Mouse (Mus musculus) gastrocnemius, postnatal 4 days (tissue): ENCODE data around the gene Fbxo48. TPM values are rescaled to one million over a fixed set of nuclear protein-coding genes. Genes with fewer than 3 reads are reported as not detected.
A peak's percentile ranks its signal among the peaks of the same experiment; 100 is the strongest.

Experiments
- DNase-seq, 2 experiments: peaks; one replicate each; pipeline ENCODE4 v3.0.0; 2021 to 2022; ENCODE audit warnings: low spot score in 2 of 2, mixed read lengths in 2 of 2
- long read RNA-seq, 2 experiments: library from polyadenylated mRNA; stranded (forward); transcript quantifications; one replicate each; pipeline ENCODE4 v2.0.0; 2021
- total RNA-seq, 2 experiments: library from RNA; stranded (reverse); gene quantifications; 2 replicates each; pipeline ENCODE4 v1.2.3; 2021

Fbxo48 gene
- total RNA-seq: 1 to 10 TPM; 2.2 to 2.5 TPM
- long read RNA-seq, experiment 1: 0 reads
- long read RNA-seq, experiment 2: 0 reads

DNA sequence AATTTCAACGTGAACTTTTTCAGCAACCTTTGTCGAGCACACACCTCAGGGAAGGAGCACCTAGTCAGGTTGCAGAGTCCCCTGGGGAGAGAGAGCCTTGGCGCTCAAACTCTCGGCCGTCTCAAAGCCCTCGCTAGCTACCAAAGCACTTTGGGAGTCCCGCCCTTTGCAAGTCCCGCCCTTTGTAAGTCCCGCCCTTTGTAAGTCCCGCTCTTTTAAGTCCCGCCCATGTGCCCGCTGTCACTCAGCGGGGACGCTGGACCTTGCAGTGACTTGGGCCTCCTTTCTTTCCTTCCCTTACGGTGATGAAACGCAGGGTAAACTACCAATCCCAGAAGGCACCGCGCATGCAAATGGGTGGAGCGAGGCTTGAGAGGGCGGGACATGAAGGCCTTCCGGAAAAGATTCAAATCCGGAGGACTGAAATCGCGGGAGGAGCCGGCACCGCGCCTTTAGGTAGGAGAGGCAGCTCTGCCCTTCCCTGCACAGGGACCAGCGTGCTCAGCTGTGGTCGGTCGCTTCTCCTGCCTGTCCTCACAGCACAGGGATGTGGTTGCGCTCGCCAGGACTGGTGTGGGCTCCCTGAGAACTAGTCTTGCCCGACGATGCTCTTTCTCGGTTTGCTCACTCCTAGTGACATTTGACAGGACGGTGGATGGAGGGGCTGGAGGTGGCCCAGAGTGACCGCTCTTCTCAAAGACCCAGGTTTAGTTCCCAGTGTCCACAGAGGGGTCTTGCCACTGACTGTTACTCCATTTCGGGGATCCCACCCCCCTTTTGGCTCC lies at the start of gene Fbxo48:
TSS of gene Fbxo48 (plus strand) at position 400 of the 785 bp plus-strand sequence.
- peak; percentile 79 to 92 for DNase-seq

DNA sequence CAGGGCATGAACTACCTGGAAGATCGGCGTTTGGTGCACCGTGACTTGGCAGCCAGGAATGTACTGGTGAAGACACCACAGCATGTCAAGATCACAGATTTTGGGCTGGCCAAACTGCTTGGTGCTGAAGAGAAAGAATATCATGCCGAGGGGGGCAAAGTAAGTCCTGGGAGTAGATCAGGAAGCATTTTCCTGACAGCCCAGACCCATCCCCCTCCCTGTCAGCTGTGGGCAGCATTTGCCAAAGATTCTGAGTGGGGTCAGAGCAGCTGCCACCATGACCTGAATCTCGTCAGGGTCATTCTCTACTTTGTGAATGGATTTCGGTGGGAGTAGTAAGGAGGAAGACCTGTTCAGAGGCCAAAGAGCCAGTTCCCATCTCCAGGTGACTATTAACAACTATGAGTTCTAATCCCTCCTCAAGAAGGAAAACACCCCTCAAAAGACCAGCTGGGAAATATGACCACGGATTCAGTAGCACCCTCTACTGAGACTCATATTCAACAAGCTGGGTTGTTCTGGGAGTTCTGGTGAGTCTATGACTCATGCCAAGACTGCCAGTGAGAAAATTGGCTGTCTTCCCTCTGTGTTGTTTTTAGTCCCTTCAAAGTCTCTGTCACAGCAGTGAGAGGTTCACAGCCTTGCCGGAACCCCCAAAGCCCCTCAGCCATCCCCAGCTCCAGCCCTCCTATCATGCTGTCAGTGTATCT lies 46.7 kb upstream of the Fbxo48 start:
- peak in 1 of 2 experiments; percentile 18 for DNase-seq

DNA sequence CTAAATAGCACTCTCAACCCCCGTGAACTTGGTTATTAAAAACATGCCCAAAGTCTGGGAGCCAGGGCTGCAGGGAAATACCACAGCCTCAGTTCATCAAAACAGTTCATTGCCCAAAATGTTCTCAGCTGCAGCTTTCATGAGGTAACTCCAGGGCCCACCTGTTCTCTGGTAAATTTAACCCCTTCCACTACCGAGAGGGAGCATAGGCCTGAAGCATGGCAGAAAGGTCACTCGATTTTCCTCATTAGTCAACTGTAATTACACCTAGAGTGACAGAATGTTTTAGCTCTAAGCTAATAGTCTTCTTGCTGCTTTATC lies 46.2 kb upstream of the Fbxo48 start:
- DNase-seq: no peak

DNA sequence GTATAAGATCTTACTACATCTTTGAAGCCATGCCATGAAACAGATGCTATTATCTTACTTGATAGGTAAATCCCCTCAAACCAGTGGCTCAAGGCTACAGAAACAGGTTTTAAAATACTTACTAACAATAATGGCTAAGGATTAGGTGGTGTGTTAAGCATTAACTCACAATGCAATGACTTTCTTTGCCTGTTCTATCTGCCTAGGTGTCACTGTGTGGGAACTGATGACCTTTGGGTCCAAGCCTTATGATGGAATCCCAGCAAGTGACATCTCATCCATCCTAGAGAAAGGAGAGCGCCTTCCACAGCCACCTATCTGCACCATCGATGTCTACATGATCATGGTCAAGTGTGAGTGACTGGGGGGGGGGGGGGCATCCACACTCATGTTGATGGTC lies 44.6 kb upstream of the Fbxo48 start:
- no peak for DNase-seq

DNA sequence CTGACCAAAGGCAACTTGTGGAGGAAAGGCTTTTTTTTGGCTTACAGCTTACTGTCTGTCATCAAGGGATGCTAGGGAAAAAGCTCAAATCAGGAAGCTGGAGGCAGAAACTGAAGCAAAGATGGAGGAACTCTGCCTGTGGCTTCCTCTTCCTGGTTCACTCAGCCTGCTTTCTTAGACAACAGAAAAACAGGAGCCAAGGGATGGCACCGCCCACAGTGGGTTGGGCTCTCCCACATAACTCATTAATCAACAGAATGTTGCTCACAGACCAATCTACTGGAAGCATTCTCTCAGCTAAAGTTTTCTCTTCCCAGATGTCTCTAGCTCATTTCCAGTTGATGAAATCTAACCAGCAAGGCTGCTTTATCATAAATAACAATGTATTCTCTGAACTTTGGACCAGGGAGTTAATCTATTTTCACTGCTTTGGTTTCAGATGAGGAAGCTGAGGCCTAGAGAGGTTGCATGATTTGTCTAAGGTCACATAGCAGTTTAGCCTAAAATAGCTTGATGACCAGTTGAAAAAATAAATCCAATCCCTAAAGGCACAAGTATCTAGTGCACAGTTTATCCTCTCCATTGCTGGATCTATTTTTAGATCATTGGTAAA lies 43.6 kb upstream of the Fbxo48 start:
- DNase-seq: no peak

DNA sequence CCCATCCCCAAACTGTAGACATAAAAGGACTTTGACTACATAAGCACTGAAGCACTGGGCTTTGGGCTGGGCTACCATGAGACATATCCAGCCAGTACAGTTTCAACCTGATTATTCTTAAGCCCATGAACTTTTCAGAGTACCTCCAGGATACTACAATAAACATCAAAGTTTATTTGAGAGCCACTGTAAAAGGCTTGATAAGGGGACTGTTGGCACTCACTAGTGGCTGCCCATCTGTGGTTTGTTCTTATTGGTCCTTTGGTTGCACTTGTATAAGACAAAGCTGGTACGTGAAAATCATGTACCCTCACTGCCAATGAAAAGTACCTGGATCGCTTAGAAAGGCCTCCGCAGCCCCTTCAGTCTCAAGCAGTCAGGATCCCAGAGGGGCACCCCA lies 36.4 kb upstream of the Fbxo48 start:
- DNase-seq: no peak

DNA sequence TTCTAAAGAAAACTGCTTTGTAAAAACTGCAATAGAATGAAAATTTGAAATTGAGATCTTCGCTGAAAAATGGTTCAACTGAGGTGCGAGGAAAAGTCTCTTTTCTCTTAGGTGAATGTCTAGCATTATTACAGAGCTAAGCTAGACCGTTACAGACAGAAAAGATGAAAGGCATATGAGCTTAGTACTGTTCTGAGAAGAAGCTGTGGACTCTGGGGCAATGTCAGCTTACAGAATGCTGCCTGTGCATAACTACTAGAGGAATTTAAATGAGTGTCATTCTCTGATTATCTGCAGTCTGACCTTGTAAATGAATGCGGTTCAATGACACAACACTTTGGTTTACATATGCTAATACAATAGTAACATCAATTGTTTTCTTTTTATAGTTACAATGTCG lies 35.3 kb upstream of the Fbxo48 start:
- no peak for DNase-seq

DNA sequence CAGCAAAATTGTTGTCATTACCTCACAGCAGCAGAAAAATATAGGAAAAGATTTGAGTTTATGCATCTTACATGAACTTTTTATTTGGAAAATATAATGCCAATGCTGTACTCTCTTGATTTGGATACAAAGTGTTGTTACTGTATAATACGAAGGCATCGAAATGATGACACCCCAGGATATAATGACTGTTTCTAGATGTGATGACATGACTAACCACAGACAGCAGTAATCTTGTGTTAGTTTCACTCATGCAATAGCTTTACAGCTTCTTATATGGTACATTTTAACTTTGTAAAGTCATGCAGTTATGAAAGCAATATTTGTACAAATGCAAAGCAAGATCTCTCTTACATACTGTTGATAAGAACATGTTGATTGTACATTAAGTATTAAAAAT lies 33.7 kb upstream of the Fbxo48 start:
- no peak for DNase-seq

DNA sequence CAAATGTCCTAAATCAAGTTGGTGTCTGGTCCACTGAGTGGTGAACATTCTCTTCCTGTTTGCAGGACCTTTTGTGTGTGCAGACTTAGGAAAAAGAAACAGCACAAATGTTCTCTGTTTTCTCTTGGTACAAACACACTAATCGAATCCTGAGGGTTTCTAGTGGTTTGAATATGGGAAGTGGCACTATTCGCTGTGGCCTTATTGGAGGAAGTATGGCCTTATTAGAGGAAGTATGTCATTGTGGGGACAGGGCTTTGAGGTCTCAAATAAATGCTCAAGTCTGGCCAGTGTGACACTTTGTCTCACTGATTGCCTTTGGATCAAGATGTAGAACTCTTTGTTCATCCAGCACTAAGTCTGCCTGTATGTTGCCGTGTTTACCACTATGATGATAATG lies 19.0 kb upstream of the Fbxo48 start:
- DNase-seq: no peak

DNA sequence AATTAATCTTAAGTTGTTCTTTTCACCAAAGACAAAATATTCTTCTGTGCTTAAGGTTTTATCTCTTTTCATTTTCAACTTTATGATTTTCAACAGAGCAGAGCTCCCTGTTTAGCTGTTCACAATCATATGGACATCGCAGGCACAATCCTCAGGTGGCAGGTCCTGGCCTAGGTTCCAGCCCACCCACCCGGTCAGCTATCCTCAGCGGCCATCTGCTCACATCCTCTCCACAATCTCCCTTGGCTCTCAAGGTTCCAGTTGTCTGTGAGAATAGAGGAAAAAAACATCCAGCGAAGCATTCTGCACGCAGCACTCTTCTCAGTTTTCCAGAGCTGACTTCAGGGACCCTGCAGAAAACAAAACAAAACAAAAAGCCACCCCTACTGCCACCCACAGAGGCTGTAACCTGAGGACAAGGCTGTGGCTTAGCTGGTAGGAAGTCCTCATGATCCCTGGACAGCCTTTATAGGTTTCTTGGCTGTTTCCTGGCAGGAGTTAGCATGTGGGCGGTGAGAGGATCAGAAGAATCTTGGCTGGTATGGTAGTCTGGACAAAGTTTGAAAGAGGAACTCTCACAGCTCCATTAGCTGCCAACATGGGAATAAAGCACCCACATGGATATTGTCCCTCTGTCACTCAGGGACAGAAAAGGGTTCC lies 15.5 kb upstream of the Fbxo48 start:
- DNase-seq: peak in 1 of 2 experiments; percentile 40

DNA sequence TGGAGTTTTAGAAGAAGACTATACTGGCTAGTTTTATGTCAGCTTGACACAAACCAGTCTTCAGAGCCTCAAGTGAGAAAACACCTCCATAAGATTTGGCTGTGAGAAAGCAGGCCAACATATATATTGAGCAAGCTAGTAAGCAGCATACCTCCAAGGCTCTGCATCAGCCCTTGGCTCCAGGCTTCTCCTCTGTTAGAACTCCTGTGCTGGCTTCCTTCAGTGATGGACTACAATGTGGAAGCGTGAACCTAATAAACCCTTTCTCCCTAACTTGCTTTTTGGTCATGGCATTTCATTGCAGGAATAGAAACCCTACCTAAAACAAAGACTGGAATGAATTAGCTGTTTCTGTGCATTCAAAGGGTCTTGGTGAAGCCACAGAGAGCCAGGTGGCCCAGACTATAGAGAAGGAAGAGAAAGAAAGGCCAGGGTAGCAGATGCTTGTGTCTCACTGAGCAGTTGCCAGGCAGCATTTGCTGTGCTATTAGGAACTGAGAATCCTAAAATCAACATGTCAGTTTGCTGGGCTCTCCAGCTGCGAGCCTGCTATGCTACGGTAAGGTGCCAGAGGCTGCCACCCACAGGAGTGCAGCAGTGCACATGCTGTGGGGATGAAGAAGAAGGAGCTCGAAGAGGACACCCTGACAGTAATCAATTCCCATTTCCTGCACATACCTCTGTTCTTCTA lies 9.9 kb upstream of the Fbxo48 start:
- DNase-seq: no peak

DNA sequence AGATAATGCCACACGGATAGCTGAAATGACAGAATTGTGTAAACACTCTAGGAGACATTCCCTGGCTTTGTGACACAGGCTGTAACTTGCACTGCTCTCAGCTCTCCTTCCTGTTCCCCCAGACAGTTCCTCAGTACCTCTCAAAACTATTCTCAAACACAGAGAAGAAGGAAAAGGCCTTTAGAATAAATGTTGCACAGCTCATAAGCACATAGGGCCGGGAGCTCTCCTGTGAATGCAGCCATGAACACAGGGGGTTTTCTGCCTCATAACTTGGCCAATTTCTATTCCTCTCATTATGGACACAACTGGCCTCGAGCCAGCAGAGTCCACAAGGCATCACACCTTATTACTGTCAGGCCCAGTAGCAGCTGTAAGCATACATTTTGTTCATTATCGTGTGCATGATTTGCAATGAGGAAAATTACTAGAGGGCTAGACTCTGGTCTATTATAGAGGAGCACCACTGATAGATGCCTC lies 9.2 kb upstream of the Fbxo48 start:
- no peak for DNase-seq

DNA sequence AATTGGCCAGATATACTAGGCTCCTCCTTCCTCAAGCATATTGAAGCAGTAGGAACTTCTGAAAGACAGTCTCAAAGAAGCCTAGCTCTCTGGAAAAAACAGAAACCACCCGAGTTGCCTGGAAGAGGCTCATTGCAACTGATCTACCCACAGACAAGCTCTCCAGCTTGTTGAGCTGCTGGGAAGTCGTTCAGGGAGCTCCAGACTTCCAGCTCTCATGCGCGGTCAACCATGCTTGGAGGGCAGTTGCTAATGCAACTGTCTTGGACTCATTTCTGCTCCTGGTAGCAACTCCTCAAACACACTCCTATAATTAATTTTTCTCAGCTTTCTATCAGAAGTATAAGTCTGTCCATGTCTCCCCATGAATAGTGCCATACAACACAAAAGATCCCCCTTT lies 8.2 kb upstream of the Fbxo48 start:
- DNase-seq: no peak

DNA sequence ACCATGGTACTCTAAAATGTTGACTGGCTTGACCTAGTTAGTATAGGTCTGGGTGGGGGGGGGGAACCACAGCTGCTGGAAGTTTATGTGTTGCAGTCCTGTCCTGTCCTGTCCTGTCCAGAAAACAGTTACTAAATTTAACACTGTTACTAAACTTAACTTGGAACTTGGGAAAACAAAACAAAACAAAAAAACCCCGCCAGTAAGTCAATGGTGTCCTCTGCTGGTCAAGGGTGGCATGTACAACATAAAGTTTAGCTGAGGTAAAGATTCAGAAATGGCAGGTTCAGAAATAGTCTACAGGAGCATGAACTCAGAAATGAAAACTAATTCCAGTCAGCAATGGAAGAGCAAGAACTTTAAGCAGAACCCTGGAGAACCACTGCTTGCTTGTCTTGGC lies 2.4 kb upstream of the Fbxo48 start:
- DNase-seq: peak in 1 of 2 experiments; percentile 51

DNA sequence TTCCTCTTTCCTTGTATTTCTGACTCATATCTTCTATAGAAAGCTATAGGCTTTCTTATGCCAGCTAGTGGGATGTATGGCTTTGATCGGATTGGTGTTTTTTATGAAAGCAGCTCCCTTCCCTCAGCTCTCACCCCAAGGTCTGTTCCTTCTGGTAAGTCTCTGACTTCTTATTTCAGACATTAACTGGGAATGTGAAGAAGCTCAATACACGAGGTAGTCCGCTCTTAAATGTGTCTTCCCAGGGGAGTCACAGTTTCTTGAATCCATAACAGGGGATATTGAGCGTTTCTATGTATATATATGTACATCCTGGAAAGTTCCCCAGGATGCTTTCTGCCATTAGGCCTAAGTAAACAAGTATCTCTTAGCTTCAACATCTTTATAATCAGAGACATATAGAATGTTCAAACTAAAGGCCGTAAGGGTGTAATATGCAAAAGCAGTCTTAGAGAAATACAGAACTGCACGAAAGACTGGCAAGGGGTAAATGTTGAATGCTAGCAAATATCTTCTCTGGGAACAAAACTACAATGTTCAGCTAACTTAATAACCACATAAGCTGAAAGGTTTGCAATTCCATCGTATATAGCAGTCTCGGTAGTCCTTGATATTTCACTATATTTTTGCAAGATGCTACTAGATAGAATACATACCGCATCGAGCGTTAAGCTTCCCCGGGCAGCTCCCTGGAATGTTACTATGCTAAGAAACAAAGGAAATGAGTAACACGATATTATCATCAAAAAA lies 774 bp upstream of the Fbxo48 start:
- no peak for DNase-seq

DNA sequence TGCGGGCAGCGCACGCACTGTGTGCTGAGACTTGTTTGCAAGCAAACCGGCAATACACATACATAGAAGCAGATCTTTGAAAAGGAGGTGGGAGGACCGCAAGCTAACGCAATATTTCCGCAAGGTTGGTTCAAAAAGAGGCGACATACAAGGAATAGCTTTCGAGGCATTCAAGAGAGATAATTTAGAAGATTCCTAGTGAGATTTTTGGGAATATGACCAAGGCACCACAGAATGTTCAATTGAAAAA lies 511 bp downstream of the Fbxo48 start:
- no peak for DNase-seq

DNA sequence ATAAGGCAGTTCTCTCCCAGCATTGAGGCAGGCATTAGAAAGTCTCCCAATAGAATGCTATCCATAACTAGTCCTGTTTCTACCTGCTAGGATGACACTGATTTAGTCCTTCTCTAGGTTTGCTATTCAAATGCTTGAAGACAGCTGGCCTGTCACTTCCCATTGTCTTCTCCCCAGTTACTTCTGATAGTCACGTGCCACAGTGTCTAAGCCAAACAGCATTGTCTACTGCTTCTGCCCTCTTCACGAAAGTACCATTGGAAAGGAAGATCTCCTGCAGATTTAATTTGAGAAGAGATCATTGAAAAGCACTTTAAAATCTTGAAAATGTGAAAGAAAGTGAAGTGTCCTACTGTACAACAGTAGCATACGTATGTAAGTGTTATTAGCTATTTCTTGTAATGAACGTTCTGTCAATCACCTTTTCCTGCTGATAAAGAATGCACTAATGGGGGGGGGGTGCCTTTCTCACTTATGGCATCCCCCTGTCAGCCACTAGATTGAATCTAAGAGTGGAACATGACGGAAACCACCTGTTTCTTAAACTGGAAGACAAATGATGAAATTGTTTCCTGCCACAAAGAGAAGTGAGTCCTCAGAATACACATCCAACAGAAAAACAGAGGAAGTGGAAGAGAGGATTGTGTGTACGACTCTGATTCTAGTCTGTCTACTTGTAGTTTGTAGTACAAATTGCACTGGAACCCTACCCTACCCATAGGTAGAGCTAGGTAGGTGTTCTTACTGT lies 5.1 kb downstream of the Fbxo48 start:
- no peak for DNase-seq

DNA sequence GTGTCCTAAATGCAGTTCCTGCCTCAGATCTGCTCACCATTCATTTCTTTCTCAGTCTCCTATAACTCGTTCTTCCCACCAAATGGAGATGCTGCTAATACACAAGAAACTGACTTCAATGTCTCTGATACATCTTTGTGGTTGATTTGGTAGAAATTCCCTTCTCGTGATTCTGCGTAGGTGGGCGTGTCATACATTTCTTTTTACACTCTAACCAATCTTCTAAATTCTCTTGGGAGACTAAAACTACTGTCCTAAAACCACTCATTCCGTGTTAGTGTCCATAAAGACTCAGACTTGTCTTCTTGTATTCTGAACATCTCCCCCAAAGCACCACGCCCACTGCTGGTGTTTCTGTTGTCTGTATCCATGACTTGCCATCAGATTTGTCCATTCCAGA lies 5.9 kb downstream of the Fbxo48 start:
- DNase-seq: no peak

DNA sequence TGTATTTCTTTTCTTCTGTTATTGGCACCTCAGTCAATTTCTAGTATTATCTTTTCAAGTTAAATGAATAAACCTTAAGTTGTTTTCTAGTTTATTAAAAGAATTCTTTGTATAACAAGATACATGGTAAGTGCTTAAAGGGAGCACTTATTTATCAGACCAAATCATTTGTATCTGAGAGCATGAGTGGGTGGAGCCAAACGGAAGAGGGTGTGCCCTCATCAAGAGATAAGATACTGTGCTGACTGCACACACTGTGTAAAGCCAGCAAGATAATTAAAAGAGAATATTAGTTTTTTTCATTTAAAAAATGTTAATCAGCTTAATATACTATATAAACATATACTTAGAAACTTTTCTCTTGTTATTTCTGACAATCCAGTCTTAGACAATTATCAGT lies 7.3 kb downstream of the Fbxo48 start:
- no peak for DNase-seq

DNA sequence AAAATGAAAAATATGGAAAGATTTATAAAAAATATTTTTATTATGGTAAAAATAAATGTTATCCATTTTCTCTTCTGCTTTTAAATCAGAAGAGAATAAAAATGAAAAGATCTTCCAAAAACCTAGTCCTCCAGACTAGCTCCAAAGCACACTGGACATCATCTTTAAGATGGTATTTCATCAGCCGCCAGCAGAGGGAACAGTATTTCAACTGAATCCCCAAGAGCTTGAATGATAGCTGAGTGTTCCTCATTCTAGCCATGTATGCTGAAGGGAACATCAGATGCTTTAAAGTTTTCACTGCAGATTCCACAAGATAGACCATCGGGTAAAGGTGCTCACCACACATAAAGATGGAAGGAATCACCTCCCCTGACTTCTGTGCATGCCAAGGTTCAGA lies 16.6 kb downstream of the Fbxo48 start:
- no peak for DNase-seq
